Mouse (Mus musculus): ENCODE results near the gene BC028528. TPM values are rescaled to one million over a fixed set of nuclear protein-coding genes. Genes with fewer than 3 reads are reported as not detected.
A peak's percentile ranks its signal among the peaks of the same experiment; 100 is the strongest.

The BC028528 gene
- total and polyA plus RNA-seq, 3 experiments: 8.5 to 14.5 (median 9.0) TPM

DNA sequence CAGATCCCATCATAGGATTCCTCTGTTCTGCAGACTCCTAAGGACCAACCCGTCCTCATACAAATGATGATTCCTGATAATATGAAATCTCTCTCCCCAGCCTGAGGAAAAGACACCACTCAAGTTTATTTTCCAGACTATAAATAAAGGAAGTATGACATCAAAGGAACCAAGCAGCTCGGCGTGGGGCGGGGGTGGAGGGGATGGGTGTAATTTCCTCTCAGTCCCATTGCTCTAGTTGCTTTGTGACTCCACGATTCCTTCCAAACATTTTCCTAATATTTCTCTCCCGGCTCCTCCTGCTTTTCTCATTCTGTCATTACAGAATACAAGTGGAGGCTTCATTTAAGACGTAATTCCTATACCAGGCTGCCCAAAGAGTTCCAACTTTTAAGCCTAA, 1.3 kb upstream of the BC028528 start:
- intact Hi-C loops (cut with DNase I): loop anchor here (2.0 to 5.0 kb wide), 3 partner anchors 59 to 329 kb away; partner anchors contain the start of genes Hist2h2ac and Hist2h2be

DNA sequence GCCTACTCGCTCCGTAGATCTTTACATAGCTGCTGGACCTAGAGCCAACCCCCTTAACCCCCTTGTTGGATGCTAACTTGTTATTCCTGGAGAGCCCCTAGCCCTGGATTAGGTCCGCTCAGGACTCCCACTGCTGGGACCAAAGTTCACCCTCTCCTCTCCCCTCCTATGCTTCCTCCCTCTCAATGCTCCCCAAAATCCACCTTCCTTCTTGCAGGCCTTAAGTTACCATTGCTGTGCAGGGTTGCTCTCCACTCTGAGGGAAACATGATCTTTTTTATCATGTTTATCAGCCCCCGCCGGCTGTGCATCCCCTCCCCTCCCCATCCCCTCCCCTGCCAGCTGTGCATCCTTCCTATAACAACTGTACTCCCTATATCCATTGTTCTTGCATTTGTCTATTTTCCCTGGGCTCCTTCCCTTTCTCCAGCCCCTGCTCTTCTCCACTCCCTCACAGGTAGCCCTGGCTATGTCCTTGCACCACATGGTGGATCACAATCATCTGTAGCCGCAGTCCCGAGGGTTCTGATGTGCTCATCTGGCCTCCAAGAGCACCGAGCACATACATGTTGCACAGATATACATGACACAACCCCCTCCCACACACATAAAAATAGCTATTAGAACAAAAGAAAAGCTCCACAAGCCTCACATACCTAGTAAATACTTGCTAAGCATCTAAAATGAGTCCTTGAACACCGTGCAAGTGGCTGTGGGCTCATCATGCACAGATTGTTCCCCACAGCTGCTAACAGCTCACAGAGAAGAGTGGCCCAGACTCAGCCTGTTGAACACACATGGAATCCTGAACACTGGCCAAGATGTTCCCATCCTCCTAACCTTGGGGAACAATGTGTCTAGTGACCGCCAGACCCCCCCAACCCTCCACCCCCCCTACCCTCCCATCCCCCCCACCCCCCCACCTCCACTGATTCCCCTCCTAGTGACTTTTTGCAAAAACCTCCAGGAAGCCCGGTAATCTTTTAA, 554 bp upstream of the BC028528 start:
- no peak for TF ChIP-seq CTCF (IDR thresholded peaks at IDR 0.05)
- no peak for TF ChIP-seq POLR2A (IDR thresholded peaks at IDR 0.05; ENCODE audit: insufficient read depth, low read depth, low read length)
- no peak for TF ChIP-seq EP300 (IDR thresholded peaks at IDR 0.05; ENCODE audit: insufficient read depth, low read depth, low read length)
- peak overlapping the region; percentile 88 for H3K27ac ChIP-seq
- no peaks in the 10 kb centered on the region for H3K36me3 ChIP-seq (ENCODE audit: control insufficient read depth, insufficient read depth, low read length)
- H3K4me1 ChIP-seq (ENCODE audit: control insufficient read depth, insufficient read depth, low read length): peaks cover 15% of the 10 kb centered on the region
- no peak for DNase-seq
- intact Hi-C loops (cut with DNase I): loop anchor here (2.0 to 5.0 kb wide), 3 partner anchors 60 to 330 kb away; partner anchors contain the start of genes Hist2h2ac and Hist2h2be
- 0 out of 2 replicates have a peak, but pooled peaks cover 2% of the 10 kb centered on the region for H3K79me2 ChIP-seq (replicated peaks; ENCODE audit: control insufficient read depth, insufficient read depth, low read length)
- no peaks in the 10 kb centered on the region for H3K27me3 ChIP-seq (ENCODE audit: control insufficient read depth, insufficient read depth, low read length)
- 26% methylated on average over 11 of the region's 11 CpGs for WGBS
- H3K9ac ChIP-seq (ENCODE audit: low read depth, low read length): peak overlapping the region; percentile 9
- H3K4me3 ChIP-seq: peak overlapping the region; percentile 48

More for the DNA sequence above, 1.3 kb upstream of the BC028528 start:
- DNase-seq: no peak
- no peak overlapping the region for H3K9ac ChIP-seq (ENCODE audit: low read depth, low read length)
- WGBS: 9% methylated on average over 7 of the region's 7 CpGs
- no peaks in the 10 kb centered on the region for H3K27me3 ChIP-seq (ENCODE audit: control insufficient read depth, insufficient read depth, low read length)
- H3K27ac ChIP-seq: peak overlapping the region; percentile 88
- H3K79me2 ChIP-seq (replicated peaks; ENCODE audit: control insufficient read depth, insufficient read depth, low read length): 0 out of 2 replicates have a peak, but pooled peaks cover 2% of the 10 kb centered on the region
- peak overlapping the region; percentile 68 for H3K4me3 ChIP-seq
- no peaks in the 10 kb centered on the region for H3K36me3 ChIP-seq (ENCODE audit: control insufficient read depth, insufficient read depth, low read length)
- TF ChIP-seq POLR2A (IDR thresholded peaks at IDR 0.05; ENCODE audit: insufficient read depth, low read depth, low read length): no peak
- peaks cover 15% of the 10 kb centered on the region for H3K4me1 ChIP-seq (ENCODE audit: control insufficient read depth, insufficient read depth, low read length)

DNA sequence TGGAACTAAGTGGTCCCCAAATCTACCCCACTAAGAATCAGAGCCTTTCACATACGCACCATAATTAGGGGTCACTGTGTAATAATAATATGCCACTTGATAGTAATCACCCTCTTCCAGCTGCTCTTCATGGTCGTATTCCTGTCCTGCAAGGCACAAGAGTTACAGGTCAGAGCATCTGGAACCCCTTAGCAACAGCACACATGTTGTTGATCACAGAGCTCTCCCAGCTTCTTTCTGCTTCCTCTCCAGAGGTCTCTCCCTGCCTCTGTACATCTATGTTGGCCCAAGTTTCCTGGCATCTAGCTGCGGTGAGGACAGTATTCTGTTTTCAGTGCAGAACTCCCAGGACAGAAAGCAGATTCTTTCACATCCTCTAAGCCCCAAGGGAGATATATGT, 2.1 kb downstream of the BC028528 start:
- H3K4me3 ChIP-seq: no peak overlapping the region
- TF ChIP-seq EP300 (IDR thresholded peaks at IDR 0.05; ENCODE audit: insufficient read depth, low read depth, low read length) (no peak), CTCF (IDR thresholded peaks at IDR 0.05) (no peak), POLR2A (IDR thresholded peaks at IDR 0.05; ENCODE audit: insufficient read depth, low read depth, low read length) (no peak)
- no peaks in the 10 kb centered on the region for H3K36me3 ChIP-seq (ENCODE audit: control insufficient read depth, insufficient read depth, low read length)
- H3K4me1 ChIP-seq (ENCODE audit: control insufficient read depth, insufficient read depth, low read length): peaks cover 11% of the 10 kb centered on the region
- DNase-seq: no peak
- intact Hi-C loops (cut with DNase I): loop anchor here (5.0 kb wide), 2 partner anchors 63 to 333 kb away; partner anchors contain the start of genes Hist2h2ac and Hist2h2be
- H3K9ac ChIP-seq (ENCODE audit: low read depth, low read length): no peak overlapping the region
- H3K27ac ChIP-seq: peak overlapping the region; percentile 88
- H3K27me3 ChIP-seq (ENCODE audit: control insufficient read depth, insufficient read depth, low read length): no peaks in the 10 kb centered on the region
- H3K79me2 ChIP-seq (replicated peaks; ENCODE audit: control insufficient read depth, insufficient read depth, low read length): no peaks in the 10 kb centered on the region
- 52% methylated on average over 3 of the region's 3 CpGs for WGBS

DNA sequence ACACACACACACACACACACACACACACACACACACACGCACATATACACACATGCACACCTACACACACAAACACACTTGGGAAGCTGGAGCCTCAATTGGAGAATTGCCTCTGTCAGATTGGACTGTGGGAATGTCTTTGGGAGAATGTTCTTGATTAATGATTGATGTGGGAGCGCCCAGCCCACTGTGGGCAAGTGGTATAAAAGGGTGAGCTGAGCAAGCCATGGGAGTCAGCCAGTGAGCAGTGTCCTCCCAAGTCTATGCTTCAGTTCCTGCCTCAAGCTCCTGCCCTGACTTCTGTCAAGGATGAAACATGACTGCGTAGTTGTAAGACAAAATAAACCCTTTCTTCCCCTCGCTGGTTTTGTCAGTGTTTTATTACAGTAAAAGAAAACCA, 4.2 kb downstream of the BC028528 start:
- H3K4me3 ChIP-seq: no peak overlapping the region
- intact Hi-C loops (cut with DNase I): no loop called here
- no peak for TF ChIP-seq POLR2A (IDR thresholded peaks at IDR 0.05; ENCODE audit: insufficient read depth, low read depth, low read length)
- TF ChIP-seq CTCF (IDR thresholded peaks at IDR 0.05): no peak
- TF ChIP-seq EP300 (IDR thresholded peaks at IDR 0.05; ENCODE audit: insufficient read depth, low read depth, low read length): no peak
- DNase-seq: no peak
- WGBS: 86% methylated on average over 4 of the region's 4 CpGs
- peaks cover 11% of the 10 kb centered on the region for H3K4me1 ChIP-seq (ENCODE audit: control insufficient read depth, insufficient read depth, low read length)
- no peak overlapping the region for H3K27ac ChIP-seq
- no peaks in the 10 kb centered on the region for H3K36me3 ChIP-seq (ENCODE audit: control insufficient read depth, insufficient read depth, low read length)
- H3K27me3 ChIP-seq (ENCODE audit: control insufficient read depth, insufficient read depth, low read length): no peaks in the 10 kb centered on the region
- H3K79me2 ChIP-seq (replicated peaks; ENCODE audit: control insufficient read depth, insufficient read depth, low read length): no peaks in the 10 kb centered on the region
- no peak overlapping the region for H3K9ac ChIP-seq (ENCODE audit: low read depth, low read length)

DNA sequence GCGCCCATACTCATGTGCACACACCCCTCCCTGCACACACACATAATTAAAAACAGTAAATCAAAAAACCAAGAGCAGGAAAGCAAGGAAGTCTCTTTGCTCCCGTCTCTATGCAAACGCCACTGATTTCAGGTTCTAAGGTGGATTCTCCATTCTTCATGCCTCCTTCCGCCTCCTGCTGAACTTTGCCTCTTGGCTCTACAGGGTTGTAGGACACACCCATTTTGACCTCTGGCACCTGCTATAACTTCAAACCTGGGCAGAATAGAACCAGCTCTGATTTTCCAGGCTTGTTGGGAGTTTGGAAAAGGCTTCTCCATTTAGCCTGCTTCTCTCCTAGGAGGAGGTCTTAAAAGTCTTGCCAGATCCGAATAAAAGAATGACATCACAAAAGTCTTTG, 7.4 kb downstream of the BC028528 start:
- intact Hi-C loops (cut with DNase I): loop anchor here (5.0 kb wide), 1 partner anchor 168 kb away; no protein-coding TSS in a partner anchor
- Histone ChIP-seq H3K79me2 (replicated peaks; ENCODE audit: control insufficient read depth, insufficient read depth, low read length) (no peaks in the 10 kb centered on the region), H3K9ac (ENCODE audit: low read depth, low read length) (no peak overlapping the region), H3K36me3 (ENCODE audit: control insufficient read depth, insufficient read depth, low read length) (0 out of 2 replicates have a peak, but pooled peaks cover 3% of the 10 kb centered on the region), H3K27me3 (ENCODE audit: control insufficient read depth, insufficient read depth, low read length) (no peaks in the 10 kb centered on the region), H3K4me1 (ENCODE audit: control insufficient read depth, insufficient read depth, low read length) (peaks cover 3% of the 10 kb centered on the region), H3K4me3 (no peak overlapping the region), H3K27ac (no peak overlapping the region)
- 93% methylated on average over 5 of the region's 5 CpGs for WGBS
- no peak for DNase-seq
- no peak for TF ChIP-seq POLR2A (IDR thresholded peaks at IDR 0.05; ENCODE audit: insufficient read depth, low read depth, low read length)
- no peak for TF ChIP-seq CTCF (IDR thresholded peaks at IDR 0.05)
- no peak for TF ChIP-seq EP300 (IDR thresholded peaks at IDR 0.05; ENCODE audit: insufficient read depth, low read depth, low read length)
